Mouse (Mus musculus) kidney, postnatal 0 days (tissue): ENCODE data around the gene Ctsk. TPM values are rescaled to one million over a fixed set of nuclear protein-coding genes. Genes with fewer than 3 reads are reported as not detected.

Source experiments
- ATAC-seq: fragments of 200-750 bp; cut with Nextera tagmentation; replicated peaks from 2 replicates; pipeline ENCODE4 v1.8.0; 2017; ENCODE audit warnings: low read depth, moderate number of reproducible peaks, moderate TSS enrichment, moderate library complexity; ENCODE audit not compliant: low FRiP score
- DNase-seq: peaks from one replicate; pipeline ENCODE4 v3.0.0-alpha.2; 2016; ENCODE audit warnings: low spot score
- H3K27ac ChIP-seq: fragments of 300-500 bp; sonication (generic); 2 replicates; pipeline ENCODE4 v1.5.1; 2014; ENCODE audit warnings: mild to moderate bottlenecking
- H3K27me3 ChIP-seq: fragments of 300-500 bp; sonication (generic); 2 replicates; pipeline ENCODE4 v1.6.1; 2014; ENCODE audit warnings: low read length, mixed read lengths; ENCODE audit not compliant: insufficient read depth
- H3K36me3 ChIP-seq: fragments of 300-500 bp; sonication (generic); 2 replicates; pipeline ENCODE4 v1.6.1; 2014; ENCODE audit warnings: low read length, mixed read lengths; ENCODE audit not compliant: insufficient read depth
- H3K4me1 ChIP-seq: fragments of 300-500 bp; sonication (generic); replicated peaks from 2 replicates; pipeline ENCODE4 v1.6.1; 2014; ENCODE audit warnings: antibody characterized with exemption, low read length, mixed read lengths; ENCODE audit not compliant: insufficient read depth
- H3K4me2 ChIP-seq: fragments of 300-500 bp; sonication (generic); 2 replicates; pipeline ENCODE4 v1.6.1; 2014; ENCODE audit warnings: mild to moderate bottlenecking, low read length, moderate library complexity, mixed read lengths
- H3K4me3 ChIP-seq: fragments of 300-500 bp; sonication (generic); replicated peaks from 2 replicates; pipeline ENCODE4 v1.5.1; 2014; ENCODE audit warnings: low read depth, low read length
- H3K9ac ChIP-seq: fragments of 300-500 bp; sonication (generic); 2 replicates; pipeline ENCODE4 v1.6.1; 2014; ENCODE audit warnings: low read depth, low read length
- H3K9me3 ChIP-seq: fragments of 300-500 bp; sonication (generic); replicated peaks from 2 replicates; pipeline ENCODE4 v1.6.1; 2016; ENCODE audit warnings: low read length, inconsistent platforms, mixed read lengths
- CTCF ChIP-seq: IDR thresholded peaks from 2 replicates; pipeline ENCODE4 v1.5.1; 2016; ENCODE audit warnings: antibody characterized with exemption, low read depth, mild to moderate bottlenecking, moderate library complexity
- WGBS: fragments of 180-500 bp; shearing (Covaris S2); extraction: QIAGEN DNeasy Blood & Tissue Kit; methylation state at CpG from one replicate; pipeline ENCODE4 v1.1.7; 2014; 5-methylcytosine and 5-hydroxymethylcytosine counted together
- polyA plus RNA-seq: library from polyadenylated mRNA; unstranded; fragments of >200 nt; fragmentation: Nextera tagmentation; extraction: Ambion mirVana; gene quantifications from 2 replicates; pipeline ENCODE4 v1.2.1, GENCODE M21; 2015

Ctsk gene
- polyA plus RNA-seq, 1 experiment from 2014 or later = 10.5 TPM

DNA sequence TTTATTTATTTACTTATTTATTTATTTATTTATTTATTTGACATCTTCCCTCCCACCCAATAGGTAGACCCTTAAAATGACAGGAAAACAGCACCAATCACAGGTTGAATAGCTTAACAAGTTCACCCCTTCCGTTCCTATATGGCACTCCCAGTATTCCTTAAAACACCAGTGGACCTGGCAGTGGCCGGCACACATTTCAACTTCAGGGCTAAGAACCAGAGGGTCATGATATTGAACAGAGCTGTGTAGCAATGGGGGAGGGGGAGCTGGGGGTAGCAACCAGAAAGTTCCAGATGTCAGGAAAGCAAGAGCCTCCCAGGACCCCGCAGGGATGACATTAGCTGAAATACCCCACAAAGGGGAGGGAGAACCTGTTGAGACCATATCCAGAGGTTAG lies 21.0 kb downstream of the Ctsk start:
- no peak for ATAC-seq
- DNase-seq = no peak
- H3K27ac ChIP-seq = no peak overlapping the region
- H3K27me3 ChIP-seq = no peaks in the 10 kb centered on the region
- TF ChIP-seq CTCF = no peak
- no peaks in the 10 kb centered on the region for H3K4me1 ChIP-seq
- H3K4me2 ChIP-seq = no peak overlapping the region
- 89% methylated on average over 3 of the region's 3 CpGs for WGBS
- no peaks in the 10 kb centered on the region for H3K9me3 ChIP-seq
- H3K36me3 ChIP-seq = no peaks in the 10 kb centered on the region
- H3K4me3 ChIP-seq = no peak overlapping the region
- no peak overlapping the region for H3K9ac ChIP-seq

DNA sequence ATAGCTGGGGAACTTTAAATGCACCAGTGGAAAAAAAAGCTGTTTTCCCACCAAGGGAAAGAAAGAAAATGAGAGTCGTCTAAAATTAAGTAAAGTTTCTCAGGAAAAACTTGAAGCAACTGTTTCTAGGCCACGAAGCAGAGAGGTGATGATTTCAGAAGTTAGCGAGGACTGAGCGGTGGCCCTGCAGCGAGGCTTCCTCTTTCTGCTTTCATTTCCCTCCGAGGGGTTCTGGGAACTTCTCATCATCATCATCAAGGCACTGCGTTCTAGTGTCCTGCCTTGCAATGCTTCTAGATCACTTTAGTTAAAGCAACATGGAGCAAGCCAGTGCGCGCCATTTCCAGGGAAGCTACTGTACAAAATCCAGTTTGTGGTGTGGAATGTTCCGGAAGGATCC lies 22.1 kb downstream of the Ctsk start:
- no peaks in the 10 kb centered on the region for H3K9me3 ChIP-seq
- no peak overlapping the region for H3K4me3 ChIP-seq
- H3K9ac ChIP-seq = no peak overlapping the region
- no peaks in the 10 kb centered on the region for H3K36me3 ChIP-seq
- 88% methylated on average over 10 of the region's 10 CpGs for WGBS
- TF ChIP-seq CTCF = no peak
- no peaks in the 10 kb centered on the region for H3K27me3 ChIP-seq
- H3K4me1 ChIP-seq = no peaks in the 10 kb centered on the region
- DNase-seq (no peak), ATAC-seq (no peak)
- no peak overlapping the region for H3K27ac ChIP-seq
- no peak overlapping the region for H3K4me2 ChIP-seq

DNA sequence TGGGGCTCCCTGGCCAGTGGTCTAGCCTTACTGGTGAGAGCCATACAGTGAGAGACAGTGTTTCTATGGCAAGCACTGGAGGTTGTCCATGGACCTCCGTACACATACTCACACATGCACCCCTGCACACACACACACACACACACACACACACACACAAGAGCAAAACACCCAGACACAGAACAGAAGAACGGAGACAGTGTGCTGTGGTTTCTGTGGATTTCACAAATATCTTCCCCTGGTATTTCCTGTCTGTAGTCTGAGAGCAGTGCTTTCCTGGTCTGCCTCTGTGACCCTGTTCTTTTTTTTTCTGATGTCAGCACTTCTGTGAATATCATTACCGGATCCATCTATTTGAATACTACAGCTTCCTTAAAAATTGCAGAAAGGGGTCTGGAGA lies 24.6 kb downstream of the Ctsk start:
- Histone ChIP-seq H3K4me1 (no peaks in the 10 kb centered on the region), H3K9me3 (no peaks in the 10 kb centered on the region), H3K4me3 (no peak overlapping the region), H3K36me3 (no peaks in the 10 kb centered on the region), H3K4me2 (no peak overlapping the region), H3K27me3 (no peaks in the 10 kb centered on the region), H3K9ac (no peak overlapping the region), H3K27ac (no peak overlapping the region)
- no peak for TF ChIP-seq CTCF
- DNase-seq (peak; percentile 65), ATAC-seq (no peak)
- WGBS = 56% methylated on average over 3 of the region's 3 CpGs

DNA sequence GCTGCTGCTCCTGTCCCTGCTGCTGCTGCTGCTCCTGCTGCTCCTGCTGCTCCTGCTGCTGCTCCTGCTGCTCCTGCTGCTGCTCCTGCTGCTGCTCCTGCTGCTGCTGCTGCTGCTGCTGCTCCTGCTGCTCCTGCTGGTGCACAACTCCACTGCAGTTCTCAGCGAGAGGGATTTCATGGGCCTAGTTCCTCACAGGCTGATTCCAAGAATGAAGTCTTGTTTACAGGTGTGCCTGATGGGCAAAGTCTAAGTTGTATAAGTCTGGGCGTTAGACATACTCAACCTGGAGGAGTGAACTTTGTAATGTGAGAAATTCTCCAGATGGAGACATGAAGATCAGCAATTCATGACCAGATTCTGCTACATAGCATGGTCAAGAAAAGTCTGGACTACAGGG lies 25.6 kb downstream of the Ctsk start:
- Histone ChIP-seq H3K36me3 (no peaks in the 10 kb centered on the region), H3K9me3 (no peaks in the 10 kb centered on the region), H3K4me1 (no peaks in the 10 kb centered on the region), H3K9ac (no peak overlapping the region), H3K27me3 (no peaks in the 10 kb centered on the region), H3K4me2 (no peak overlapping the region), H3K4me3 (no peak overlapping the region), H3K27ac (no peak overlapping the region)
- no peak for DNase-seq
- TF ChIP-seq CTCF = no peak
- WGBS = 51% methylated on average over 2 of the region's 2 CpGs
- no peak for ATAC-seq

DNA sequence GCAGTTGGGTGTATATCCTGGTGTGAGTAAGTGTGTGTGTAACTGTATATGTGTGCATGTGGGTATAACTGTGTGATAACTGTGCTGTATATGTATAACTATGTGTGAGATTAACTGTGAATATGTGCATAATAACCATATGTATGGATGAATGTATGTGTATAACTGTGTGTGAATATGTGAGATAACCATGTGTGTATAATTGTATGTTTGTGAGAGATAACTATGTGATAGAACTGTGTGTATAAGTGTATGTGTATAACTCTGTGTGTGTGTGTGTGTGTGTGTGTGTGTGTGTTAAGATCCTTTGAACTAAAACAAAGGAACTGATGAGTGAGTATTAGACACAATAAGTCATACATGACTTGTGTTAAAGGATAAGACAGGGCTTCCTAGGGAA lies 27.1 kb downstream of the Ctsk start:
- H3K9ac ChIP-seq = no peak overlapping the region
- H3K27me3 ChIP-seq = no peaks in the 10 kb centered on the region
- H3K27ac ChIP-seq = no peak overlapping the region
- no peak overlapping the region for H3K4me2 ChIP-seq
- no peaks in the 10 kb centered on the region for H3K4me1 ChIP-seq
- H3K9me3 ChIP-seq = no peaks in the 10 kb centered on the region
- H3K36me3 ChIP-seq = no peaks in the 10 kb centered on the region
- ATAC-seq = no peak
- DNase-seq = no peak
- no peak for TF ChIP-seq CTCF
- no peak overlapping the region for H3K4me3 ChIP-seq

DNA sequence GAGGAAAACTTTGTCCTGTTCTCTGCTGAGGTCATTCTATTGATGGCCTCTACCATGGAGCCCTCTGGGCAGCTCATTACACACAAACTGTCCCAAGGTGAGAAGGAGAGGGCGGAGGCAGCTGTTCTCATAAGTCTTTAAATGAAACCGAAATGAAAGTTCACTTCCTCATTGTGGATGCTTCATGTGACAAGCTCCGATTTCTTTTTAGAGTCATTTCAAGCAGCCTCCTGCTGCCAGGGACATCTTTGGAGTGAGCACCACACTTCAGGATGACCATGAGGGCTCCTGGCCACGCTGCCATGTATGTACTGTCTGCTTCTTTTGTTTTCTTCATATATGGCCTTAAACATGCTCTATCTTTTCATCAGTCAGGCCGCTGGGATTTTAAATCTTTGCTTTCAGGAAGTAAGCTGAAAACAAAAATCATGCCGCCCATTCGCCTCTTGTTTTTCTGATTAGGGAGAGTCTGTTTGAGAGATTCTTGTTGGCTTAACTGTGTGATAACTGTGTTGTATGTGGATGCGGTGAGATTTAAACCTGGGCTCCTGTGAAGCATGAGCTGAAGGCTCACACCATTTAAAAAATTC lies 27.7 kb downstream of the Ctsk start, which contains the start of gene Ctss:
Ctss (plus strand) TSS at position 165 of the 590 bp plus-strand sequence.
- Histone ChIP-seq H3K9ac (no peak within 1 kb of the TSS), H3K4me1 (no peaks in the 10 kb centered on the region), H3K4me3 (no peak within 1 kb of the TSS), H3K27me3 (no peaks in the 10 kb centered on the region), H3K9me3 (no peaks in the 10 kb centered on the region), H3K27ac (no peak within 1 kb of the TSS), H3K36me3 (no peaks in the 10 kb centered on the region), H3K4me2 (no peak within 1 kb of the TSS)
- no peak for TF ChIP-seq CTCF
- WGBS = 82% methylated on average over 8 of the region's 8 CpGs
- no peak for ATAC-seq
- DNase-seq = no peak

DNA sequence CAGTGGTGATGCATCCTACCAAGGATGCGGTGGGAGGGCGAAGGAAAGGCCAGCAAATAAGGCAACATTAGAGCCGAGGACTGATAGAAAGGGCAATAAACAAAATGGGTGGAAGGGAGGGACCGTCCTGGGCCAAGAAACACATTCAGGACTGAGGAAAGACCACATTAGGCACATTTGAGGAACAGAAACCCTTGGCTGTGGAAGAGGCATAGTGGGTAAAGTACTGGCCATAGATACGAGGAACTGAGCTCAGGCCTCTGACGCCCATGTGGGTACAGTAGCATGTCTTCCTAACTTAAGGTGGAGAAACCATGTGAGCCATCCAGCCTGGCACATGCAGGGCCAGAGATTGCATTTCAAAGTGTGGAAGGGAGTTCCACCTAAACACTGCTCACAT lies 30.8 kb downstream of the Ctsk start:
- Histone ChIP-seq H3K4me2 (no peak overlapping the region), H3K27ac (no peak overlapping the region), H3K27me3 (no peaks in the 10 kb centered on the region), H3K4me1 (no peaks in the 10 kb centered on the region), H3K9ac (no peak overlapping the region), H3K36me3 (no peaks in the 10 kb centered on the region), H3K9me3 (no peaks in the 10 kb centered on the region), H3K4me3 (no peak overlapping the region)
- 80% methylated on average over 6 of the region's 6 CpGs for WGBS
- DNase-seq (no peak), ATAC-seq (no peak)
- no peak for TF ChIP-seq CTCF
